Mouse (Mus musculus) lung, embryonic 16.5 days (tissue): ENCODE measurements around the gene Pcca. TPM values are rescaled to one million over a fixed set of nuclear protein-coding genes. Genes with fewer than 3 reads are reported as not detected.

ENCODE experiments used
- ATAC-seq: fragments of 200-750 bp; cut with Nextera tagmentation; 2 replicates; pipeline ENCODE4 v1.8.0; 2017; ENCODE audit warnings: low read depth, mild to moderate bottlenecking, moderate library complexity
- H3K27ac ChIP-seq: fragments of 300-500 bp; sonication (generic); 2 replicates; pipeline ENCODE4 v1.5.1; 2014; ENCODE audit warnings: mild to moderate bottlenecking, control low read depth, low read length
- H3K27me3 ChIP-seq: fragments of 300-500 bp; sonication (generic); 2 replicates; pipeline ENCODE4 v1.6.1; 2014; ENCODE audit warnings: low read depth, low read length, mixed read lengths; ENCODE audit not compliant: control insufficient read depth, insufficient read depth
- H3K36me3 ChIP-seq: fragments of 300-500 bp; sonication (generic); 2 replicates; pipeline ENCODE4 v1.6.1; 2014; ENCODE audit warnings: low read length; ENCODE audit not compliant: control insufficient read depth, insufficient read depth
- H3K4me1 ChIP-seq: fragments of 300-500 bp; sonication (generic); replicated peaks from 2 replicates; pipeline ENCODE4 v1.6.1; 2014; ENCODE audit warnings: low read length, mixed read lengths; ENCODE audit not compliant: control insufficient read depth, insufficient read depth
- H3K4me2 ChIP-seq: fragments of 300-500 bp; sonication (generic); 2 replicates; pipeline ENCODE4 v1.6.1; 2014; ENCODE audit warnings: low read depth, low read length, control low read depth
- H3K4me3 ChIP-seq: fragments of 300-500 bp; sonication (generic); 2 replicates; pipeline ENCODE4 v1.5.1; 2014; ENCODE audit warnings: mild to moderate bottlenecking, low read length, control low read depth
- H3K9ac ChIP-seq: fragments of 300-500 bp; sonication (generic); 2 replicates; pipeline ENCODE4 v1.6.1; 2014; ENCODE audit warnings: low read length, control low read depth
- H3K9me3 ChIP-seq: fragments of 300-500 bp; sonication (generic); 2 replicates; pipeline ENCODE4 v1.6.1; 2016; ENCODE audit warnings: low read length; ENCODE audit not compliant: control insufficient read depth
- WGBS: fragments of 180-500 bp; shearing (Covaris S2); extraction: QIAGEN DNeasy Blood & Tissue Kit; methylation state at CpG from one replicate; pipeline ENCODE4 v1.1.7; 2014; 5-methylcytosine and 5-hydroxymethylcytosine counted together
- polyA plus RNA-seq: library from polyadenylated mRNA; unstranded; fragments of >200 nt; fragmentation: Nextera tagmentation; extraction: Ambion mirVana; gene quantifications from 2 replicates; pipeline ENCODE4 v1.2.1, GENCODE M21; 2015

Gene Pcca
- polyA plus RNA-seq, 1 experiment from 2014 or later, result 19.0 TPM

- H3K4me1 ChIP-seq, result no peaks in the 10 kb centered on the region
- no peak overlapping the region for H3K27ac ChIP-seq
- no peaks in the 10 kb centered on the region for H3K9me3 ChIP-seq
- WGBS, result 74% methylated on average over 3 of the region's 3 CpGs
- H3K4me3 ChIP-seq, result no peak overlapping the region
- ATAC-seq, result no peak
- H3K27me3 ChIP-seq, result no peaks in the 10 kb centered on the region
- no peak overlapping the region for H3K4me2 ChIP-seq
- no peak overlapping the region for H3K9ac ChIP-seq
- no peaks in the 10 kb centered on the region for H3K36me3 ChIP-seq
Observed at GRCm38 (mm10) chr14:122612317-122612716, 78.2 kb downstream of the Pcca start.

GRCm38 (mm10) chr14:122617656-122618055 lies 83.5 kb downstream of the Pcca start:
- 95% methylated on average over 2 of the region's 2 CpGs for WGBS
- no peak overlapping the region for H3K4me3 ChIP-seq
- H3K27ac ChIP-seq, result no peak overlapping the region
- H3K9me3 ChIP-seq, result no peaks in the 10 kb centered on the region
- H3K4me1 ChIP-seq, result no peaks in the 10 kb centered on the region
- H3K27me3 ChIP-seq, result no peaks in the 10 kb centered on the region
- H3K9ac ChIP-seq, result no peak overlapping the region
- H3K36me3 ChIP-seq, result no peaks in the 10 kb centered on the region
- ATAC-seq, result no peak
- no peak overlapping the region for H3K4me2 ChIP-seq

GRCm38 (mm10) chr14:122633416-122633815 lies 99.3 kb downstream of the Pcca start:
- ATAC-seq, result no peak
- 81% methylated on average over 2 of the region's 2 CpGs for WGBS
- no peaks in the 10 kb centered on the region for H3K4me1 ChIP-seq

GRCm38 (mm10) chr14:122636601-122637000 lies 102.5 kb downstream of the Pcca start:
- Histone ChIP-seq H3K4me2 (no peak overlapping the region), H3K9me3 (no peaks in the 10 kb centered on the region), H3K4me3 (no peak overlapping the region), H3K36me3 (no peaks in the 10 kb centered on the region), H3K27me3 (no peaks in the 10 kb centered on the region), H3K9ac (no peak overlapping the region), H3K4me1 (no peaks in the 10 kb centered on the region), H3K27ac (no peak overlapping the region)
- WGBS, result 46% methylated on average over 6 of the region's 6 CpGs
- ATAC-seq, result no peak

More at GRCm38 (mm10) chr14:122633416-122633815, 99.3 kb downstream of the Pcca start:
- Histone ChIP-seq H3K9ac (no peak overlapping the region), H3K4me3 (no peak overlapping the region), H3K36me3 (no peaks in the 10 kb centered on the region), H3K9me3 (no peaks in the 10 kb centered on the region), H3K27me3 (no peaks in the 10 kb centered on the region), H3K4me2 (no peak overlapping the region), H3K27ac (no peak overlapping the region)

GRCm38 (mm10) chr14:122637798-122638555 lies 103.9 kb downstream of the Pcca start:
- whole genome bisulfite sequencing, result 67% methylated on average over 5 of the region's 5 CpGs
- no peak overlapping the region for H3K4me3 ChIP-seq

GRCm38 (mm10) chr14:122639168-122639720 lies 105.1 kb downstream of the Pcca start:
- no peaks in the 10 kb centered on the region for H3K27me3 ChIP-seq
- no peak overlapping the region for H3K9ac ChIP-seq
- WGBS, result 80% methylated on average over 2 of the region's 2 CpGs
- no peak for ATAC-seq
- H3K4me2 ChIP-seq, result no peak overlapping the region
- H3K4me3 ChIP-seq, result no peak overlapping the region
- no peaks in the 10 kb centered on the region for H3K9me3 ChIP-seq
- no peak overlapping the region for H3K27ac ChIP-seq
- no peaks in the 10 kb centered on the region for H3K4me1 ChIP-seq
- H3K36me3 ChIP-seq, result no peaks in the 10 kb centered on the region

More at GRCm38 (mm10) chr14:122637798-122638555, 103.9 kb downstream of the Pcca start:
- H3K36me3 ChIP-seq, result no peaks in the 10 kb centered on the region
- no peak overlapping the region for H3K9ac ChIP-seq
- no peaks in the 10 kb centered on the region for H3K4me1 ChIP-seq
- no peaks in the 10 kb centered on the region for H3K9me3 ChIP-seq
- no peaks in the 10 kb centered on the region for H3K27me3 ChIP-seq
- ATAC-seq, result no peak
- no peak overlapping the region for H3K27ac ChIP-seq
- H3K4me2 ChIP-seq, result no peak overlapping the region

GRCm38 (mm10) chr14:122642432-122642831 lies 108.3 kb downstream of the Pcca start:
- ATAC-seq, result no peak
- WGBS, result 89% methylated on average over 1 of the region's 1 CpGs

GRCm38 (mm10) chr14:122648214-122648613 lies 114.1 kb downstream of the Pcca start:
- ATAC-seq, result no peak
- Histone ChIP-seq H3K9me3 (no peaks in the 10 kb centered on the region), H3K4me3 (no peak overlapping the region), H3K4me2 (no peak overlapping the region), H3K27me3 (no peaks in the 10 kb centered on the region), H3K9ac (no peak overlapping the region), H3K36me3 (no peaks in the 10 kb centered on the region), H3K27ac (no peak overlapping the region), H3K4me1 (no peaks in the 10 kb centered on the region)
- WGBS, result 59% methylated on average over 1 of the region's 1 CpGs

More at GRCm38 (mm10) chr14:122642432-122642831, 108.3 kb downstream of the Pcca start:
- no peak overlapping the region for H3K4me3 ChIP-seq
- H3K9me3 ChIP-seq, result no peaks in the 10 kb centered on the region
- H3K27ac ChIP-seq, result no peak overlapping the region
- H3K4me2 ChIP-seq, result no peak overlapping the region
- H3K27me3 ChIP-seq, result no peaks in the 10 kb centered on the region
- H3K36me3 ChIP-seq, result no peaks in the 10 kb centered on the region
- H3K4me1 ChIP-seq, result no peaks in the 10 kb centered on the region
- no peak overlapping the region for H3K9ac ChIP-seq

GRCm38 (mm10) chr14:122649336-122649950 lies 115.3 kb downstream of the Pcca start:
- ATAC-seq, result no peak

More at GRCm38 (mm10) chr14:122649336-122649950, 115.3 kb downstream of the Pcca start:
- H3K4me1 ChIP-seq, result no peaks in the 10 kb centered on the region
- no peak overlapping the region for H3K9ac ChIP-seq
- H3K27me3 ChIP-seq, result no peaks in the 10 kb centered on the region
- no peaks in the 10 kb centered on the region for H3K9me3 ChIP-seq
- WGBS, result 62% methylated on average over 3 of the region's 3 CpGs
- no peak overlapping the region for H3K4me3 ChIP-seq
- no peak overlapping the region for H3K27ac ChIP-seq
- H3K36me3 ChIP-seq, result no peaks in the 10 kb centered on the region
- H3K4me2 ChIP-seq, result no peak overlapping the region
